Mouse (Mus musculus) C2C12 (cell line): Measurements from ENCODE around the gene Nrros.

ENCODE experiments used
- CTCF ChIP-seq: IDR thresholded peaks from one replicate; pipeline ENCODE4 v1.5.1; 2011; ENCODE audit not compliant: control insufficient read depth, insufficient read depth, insufficient read length
- MYOD1 ChIP-seq: IDR thresholded peaks from one replicate; pipeline ENCODE4 v1.6.1; 2011; ENCODE audit warnings: low read depth; ENCODE audit not compliant: control insufficient read depth, insufficient read length
- USF1 ChIP-seq: IDR thresholded peaks from one replicate; pipeline ENCODE4 v1.6.1; 2011; ENCODE audit warnings: low read depth, mild to moderate bottlenecking, control low read depth, moderate library complexity

DNA sequence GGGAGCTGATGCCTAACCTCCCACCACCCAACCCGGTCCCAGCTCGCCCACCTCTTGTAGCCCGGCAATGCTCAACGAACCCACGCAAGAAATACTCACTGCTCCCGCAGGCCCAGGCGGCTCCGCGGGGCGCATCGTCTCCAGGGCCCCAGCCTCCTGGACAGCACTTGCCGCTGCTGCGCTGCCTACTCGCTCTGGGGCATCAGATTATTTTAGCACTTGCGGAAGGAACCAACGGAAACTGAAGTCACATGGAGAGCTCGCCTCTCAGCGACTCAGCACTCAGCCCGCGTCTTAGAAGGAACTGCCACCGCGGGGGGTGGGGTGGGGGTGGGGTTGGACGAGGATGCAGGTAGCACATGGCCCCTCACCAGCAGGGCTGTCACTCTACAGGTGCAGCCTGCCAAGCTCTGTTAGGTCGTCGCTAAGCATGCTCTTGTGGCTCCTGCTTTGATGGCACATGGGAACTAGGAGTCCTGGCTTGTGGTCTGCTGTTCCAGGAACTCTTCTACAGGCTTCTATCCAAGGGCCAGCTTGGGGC is at the start of gene Nrros:
- no peak for TF ChIP-seq CTCF
- no peak for TF ChIP-seq USF1
- TF ChIP-seq MYOD1, result no peak
